Mouse (Mus musculus) thymus, postnatal 10 days (tissue): ENCODE measurements around the gene Pgrmc1.
"Not testable (repeated sequence)": the region's sequence is repeated elsewhere in the genome, so short reads cannot be mapped to it uniquely, and the experiment has no call there.

Experiments
- DNase-seq, 2 experiments: peaks; one replicate each; pipeline ENCODE4 v3.0.0; 2021; ENCODE audit warnings: low spot score in 2 of 2

The Pgrmc1 gene

GRCm38 (mm10) chrX:36597707-36598389, at the start of gene Pgrmc1:
Gene Pgrmc1, plus strand, starts transcription at chrX:36598206.
- DNase-seq: peak; percentile 76 to 81

- DNase-seq: no peak
These were observed 49.2 kb upstream of the Pgrmc1 start for GRCm38 (mm10) chrX:36548798-36549197.

GRCm38 (mm10) chrX:36550906-36551305, 47.1 kb upstream of the Pgrmc1 start:
- no peak for DNase-seq

- DNase-seq: no peak
These were observed 46.7 kb upstream of the Pgrmc1 start for GRCm38 (mm10) chrX:36551351-36551750.

- no peak for DNase-seq
These were observed 45.9 kb upstream of the Pgrmc1 start for GRCm38 (mm10) chrX:36552055-36552587.

GRCm38 (mm10) chrX:36552715-36553114, 45.3 kb upstream of the Pgrmc1 start:
- no peak for DNase-seq

- not testable (repeated sequence) for DNase-seq
These were observed 42.8 kb upstream of the Pgrmc1 start for GRCm38 (mm10) chrX:36555196-36555595.

- no peak for DNase-seq
These were observed 37.8 kb upstream of the Pgrmc1 start for GRCm38 (mm10) chrX:36560170-36560569.

- DNase-seq: peak; percentile 19 to 56
These were observed 36.4 kb upstream of the Pgrmc1 start for GRCm38 (mm10) chrX:36561650-36562049.

- no peak for DNase-seq
These were observed 35.9 kb upstream of the Pgrmc1 start for GRCm38 (mm10) chrX:36562079-36562478.

- no peak for DNase-seq
These were observed 11.2 kb upstream of the Pgrmc1 start for GRCm38 (mm10) chrX:36586629-36587303.

- no peak for DNase-seq
These were observed 10.4 kb upstream of the Pgrmc1 start for GRCm38 (mm10) chrX:36587304-36588209.

- DNase-seq: no peak
These were observed 7.7 kb upstream of the Pgrmc1 start for GRCm38 (mm10) chrX:36590266-36590665.

GRCm38 (mm10) chrX:36591120-36591519, 6.9 kb upstream of the Pgrmc1 start:
- no peak for DNase-seq

- DNase-seq: no peak
These were observed 6.5 kb upstream of the Pgrmc1 start for GRCm38 (mm10) chrX:36591539-36591938.

GRCm38 (mm10) chrX:36595247-36595646, 2.8 kb upstream of the Pgrmc1 start:
- no peak for DNase-seq

GRCm38 (mm10) chrX:36596483-36597120, 1.4 kb upstream of the Pgrmc1 start:
- DNase-seq: not testable (repeated sequence)

- no peak for DNase-seq
These were observed 394 bp downstream of the Pgrmc1 start for GRCm38 (mm10) chrX:36598390-36598810.

- peak; percentile 3 to 6 for DNase-seq
These were observed 897 bp downstream of the Pgrmc1 start for GRCm38 (mm10) chrX:36598861-36599344.

GRCm38 (mm10) chrX:36599656-36600055, 1.6 kb downstream of the Pgrmc1 start:
- no peak for DNase-seq

GRCm38 (mm10) chrX:36600066-36600465, 2.1 kb downstream of the Pgrmc1 start:
- no peak for DNase-seq
